Mouse (Mus musculus): Measurements from ENCODE around the gene Serpina3i.

DNA sequence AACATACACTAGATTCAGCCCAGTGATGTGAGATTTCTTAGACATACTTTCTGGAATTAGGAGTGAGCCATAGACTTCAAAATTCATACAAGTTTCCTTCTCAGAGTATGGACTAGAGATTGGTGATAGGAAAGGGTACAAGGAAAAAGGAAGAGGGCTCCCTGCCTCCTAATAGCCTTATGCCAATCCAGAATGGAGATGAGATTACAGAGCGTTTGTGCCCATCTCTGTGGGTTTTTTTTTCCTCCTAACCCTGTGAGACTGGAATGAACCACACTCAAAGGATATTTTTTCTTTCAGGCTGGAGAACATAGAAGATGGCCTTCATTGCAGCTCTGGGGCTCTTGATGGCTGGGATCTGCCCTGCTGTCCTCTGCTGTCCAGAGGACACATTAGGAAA is 51.3 kb downstream of the Serpina3i start, which contains the start of gene Serpina3j:
- TF ChIP-seq EP300 (IDR thresholded peaks at IDR 0.05; ENCODE audit: insufficient read depth, low read depth, low read length) (no peak), POLR2A (IDR thresholded peaks at IDR 0.05; ENCODE audit: insufficient read depth, low read depth, low read length) (no peak)

Measured in heart, adult 2 months (tissue).